Mouse (Mus musculus): ENCODE data around the gene Plekhg5. TPM values are rescaled to one million over a fixed set of nuclear protein-coding genes. Genes with fewer than 3 reads are reported as not detected.

The Plekhg5 gene
- polyA plus RNA-seq, 1 experiment from 2014 or later, result 5.1 TPM

GRCm38 (mm10) chr4:152127884-152128283 is 55.6 kb downstream of the Plekhg5 start:
- H3K4me2 ChIP-seq, result no peak overlapping the region
- WGBS (ENCODE audit: insufficient replicate concordance), result 81% methylated on average over 11 of the region's 11 CpGs
- no peaks in the 10 kb centered on the region for H3K9me3 ChIP-seq (replicated peaks)
- H3K9ac ChIP-seq, result no peak overlapping the region
- H3K4me1 ChIP-seq (replicated peaks), result peaks cover 50% of the 10 kb centered on the region
- peaks cover 100% of the 10 kb centered on the region for H3K27me3 ChIP-seq
- no peak overlapping the region for H3K4me3 ChIP-seq (replicated peaks)
- H3K36me3 ChIP-seq (replicated peaks), result no peaks in the 10 kb centered on the region
- no peak overlapping the region for H3K27ac ChIP-seq (replicated peaks)
- no peak for ATAC-seq (ENCODE audit: insufficient read depth)

GRCm38 (mm10) chr4:152128784-152129183 is 56.5 kb downstream of the Plekhg5 start:
- Histone ChIP-seq H3K36me3 (replicated peaks) (no peaks in the 10 kb centered on the region), H3K27me3 (peaks cover 100% of the 10 kb centered on the region)
- ATAC-seq (ENCODE audit: insufficient read depth), result no peak

DNA sequence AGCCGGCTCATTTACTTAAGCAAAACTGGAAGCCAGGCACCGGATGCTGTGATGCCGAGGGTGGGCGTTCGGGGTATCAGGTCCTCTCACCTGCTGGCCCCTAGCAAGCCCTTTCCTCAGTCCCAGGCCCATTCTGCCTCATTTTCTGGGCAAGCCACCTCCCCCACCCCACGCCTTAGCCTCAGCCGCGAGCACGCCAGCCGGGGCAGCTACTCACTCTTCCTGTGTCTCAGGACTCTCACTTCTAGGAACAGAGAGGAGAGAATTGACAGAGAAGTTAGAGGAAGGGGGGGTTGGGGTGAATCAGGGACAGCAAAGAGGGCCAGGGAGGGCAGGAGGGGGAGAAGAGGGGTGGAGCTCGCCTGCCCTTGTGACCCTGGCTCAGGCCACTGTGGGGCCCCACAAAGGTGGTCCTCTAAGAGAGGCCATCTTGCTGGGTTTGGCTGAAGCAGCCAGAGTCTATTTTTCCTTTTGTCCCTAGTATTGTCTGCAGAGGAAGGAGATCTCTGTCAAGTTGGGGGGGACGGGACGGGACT is 57.2 kb downstream of the Plekhg5 start:
- 0 out of 2 replicates have a peak overlapping the region, but pooled peaks have one; percentile 5 for H3K4me3 ChIP-seq (replicated peaks)
- H3K4me1 ChIP-seq (replicated peaks), result peaks cover 50% of the 10 kb centered on the region
- no peak overlapping the region for H3K9ac ChIP-seq
- H3K27ac ChIP-seq (replicated peaks), result no peak overlapping the region
- H3K27me3 ChIP-seq, result peaks cover 100% of the 10 kb centered on the region
- H3K9me3 ChIP-seq (replicated peaks), result no peaks in the 10 kb centered on the region
- H3K4me2 ChIP-seq, result peak overlapping the region; percentile 15; the same call in 1 of the 2 replicates
- no peak for ATAC-seq (ENCODE audit: insufficient read depth)
- no peaks in the 10 kb centered on the region for H3K36me3 ChIP-seq (replicated peaks)
- WGBS (ENCODE audit: insufficient replicate concordance), result 28% methylated on average over 13 of the region's 13 CpGs

More at GRCm38 (mm10) chr4:152128784-152129183, 56.5 kb downstream of the Plekhg5 start:
- H3K9me3 ChIP-seq (replicated peaks), result no peaks in the 10 kb centered on the region
- no peak overlapping the region for H3K9ac ChIP-seq
- peaks cover 50% of the 10 kb centered on the region for H3K4me1 ChIP-seq (replicated peaks)
- no peak overlapping the region for H3K27ac ChIP-seq (replicated peaks)
- 63% methylated on average over 5 of the region's 5 CpGs for WGBS (ENCODE audit: insufficient replicate concordance)
- peak overlapping the region; percentile 5; the same call in 1 of the 2 replicates for H3K4me3 ChIP-seq (replicated peaks)
- H3K4me2 ChIP-seq, result peak overlapping the region; percentile 15

GRCm38 (mm10) chr4:152130771-152131653 is 58.7 kb downstream of the Plekhg5 start:
- under 1% methylated on average over 83 of the region's 85 CpGs for WGBS (ENCODE audit: insufficient replicate concordance)
- peak overlapping the region; percentile 43 for H3K4me3 ChIP-seq (replicated peaks)
- H3K9me3 ChIP-seq (replicated peaks), result no peaks in the 10 kb centered on the region
- H3K4me1 ChIP-seq (replicated peaks), result peaks cover 42% of the 10 kb centered on the region
- peaks cover 90% of the 10 kb centered on the region for H3K27me3 ChIP-seq
- peak overlapping the region; percentile 62 for H3K4me2 ChIP-seq
- ATAC-seq (ENCODE audit: insufficient read depth), result peak; percentile 60
- H3K27ac ChIP-seq (replicated peaks), result no peak overlapping the region
- H3K9ac ChIP-seq, result no peak overlapping the region
- no peaks in the 10 kb centered on the region for H3K36me3 ChIP-seq (replicated peaks)

DNA sequence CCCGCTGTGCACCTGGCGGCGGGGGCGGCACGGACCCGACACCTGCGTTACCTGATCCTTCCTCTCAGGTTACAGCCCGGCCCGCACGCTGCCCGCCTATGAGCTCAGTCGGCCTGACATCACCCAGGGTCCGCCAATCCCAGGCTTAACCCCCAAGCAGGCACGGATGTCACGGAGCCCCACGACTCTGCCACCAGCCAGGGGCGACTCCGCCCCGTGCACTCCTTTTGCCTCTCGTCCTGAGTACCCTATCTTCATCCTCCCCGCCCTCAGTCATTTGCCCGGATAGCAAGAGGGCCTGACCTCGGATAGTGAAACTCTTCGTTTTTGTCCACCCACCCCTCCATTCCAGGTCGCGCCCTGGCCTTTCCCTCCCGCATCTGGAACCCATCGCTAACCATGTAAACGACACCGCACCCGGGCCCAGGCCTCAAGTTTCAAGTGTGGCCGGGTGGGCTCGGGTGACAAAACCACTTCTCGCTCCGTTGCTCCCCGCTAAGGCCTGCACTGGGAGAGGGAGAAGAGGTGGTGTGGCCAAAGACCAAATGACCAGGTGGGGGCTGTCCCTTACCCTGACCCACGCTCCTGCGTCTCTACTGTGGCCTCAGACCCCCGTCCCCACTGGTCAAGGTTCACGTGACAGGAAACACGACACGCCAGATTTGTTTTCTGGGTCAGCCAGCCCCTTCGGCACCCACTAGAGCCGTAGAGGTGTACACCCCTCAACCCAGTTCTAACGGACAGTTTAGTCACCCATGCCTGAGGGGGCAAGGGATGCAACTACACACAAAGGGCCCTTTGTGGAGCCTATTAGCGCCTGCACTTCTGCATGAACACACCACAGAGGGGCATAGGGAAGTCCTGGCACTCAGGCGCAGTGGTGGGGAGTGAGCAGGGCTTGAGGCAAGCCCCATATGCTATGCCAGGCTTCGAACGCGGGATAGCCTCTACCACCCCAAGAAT is 59.8 kb downstream of the Plekhg5 start:
- H3K36me3 ChIP-seq (replicated peaks), result no peaks in the 10 kb centered on the region
- ATAC-seq (ENCODE audit: insufficient read depth), result no peak

GRCm38 (mm10) chr4:152132772-152133169 is 60.5 kb downstream of the Plekhg5 start:
- WGBS (ENCODE audit: insufficient replicate concordance), result 28% methylated on average over 10 of the region's 10 CpGs
- Histone ChIP-seq H3K9ac (no peak overlapping the region), H3K4me3 (replicated peaks) (no peak overlapping the region), H3K36me3 (replicated peaks) (no peaks in the 10 kb centered on the region), H3K4me1 (replicated peaks) (peaks cover 46% of the 10 kb centered on the region), H3K27me3 (peaks cover 84% of the 10 kb centered on the region), H3K27ac (replicated peaks) (no peak overlapping the region), H3K4me2 (no peak overlapping the region), H3K9me3 (replicated peaks) (no peaks in the 10 kb centered on the region)
- no peak for ATAC-seq (ENCODE audit: insufficient read depth)

More for the DNA sequence above, 59.8 kb downstream of the Plekhg5 start:
- Histone ChIP-seq H3K4me2 (peak overlapping the region; percentile 62), H3K27me3 (peaks cover 88% of the 10 kb centered on the region), H3K9ac (no peak overlapping the region), H3K4me1 (replicated peaks) (peaks cover 46% of the 10 kb centered on the region), H3K4me3 (replicated peaks) (peak overlapping the region; percentile 43), H3K27ac (replicated peaks) (no peak overlapping the region), H3K9me3 (replicated peaks) (no peaks in the 10 kb centered on the region)
- WGBS (ENCODE audit: insufficient replicate concordance), result 7% methylated on average over 50 of the region's 50 CpGs

GRCm38 (mm10) chr4:152133213-152133612 is 60.9 kb downstream of the Plekhg5 start:
- no peaks in the 10 kb centered on the region for H3K9me3 ChIP-seq (replicated peaks)
- no peak overlapping the region for H3K4me3 ChIP-seq (replicated peaks)
- H3K4me1 ChIP-seq (replicated peaks), result peaks cover 48% of the 10 kb centered on the region
- ATAC-seq (ENCODE audit: insufficient read depth), result no peak
- no peaks in the 10 kb centered on the region for H3K36me3 ChIP-seq (replicated peaks)
- 42% methylated on average over 5 of the region's 5 CpGs for WGBS (ENCODE audit: insufficient replicate concordance)
- peaks cover 82% of the 10 kb centered on the region for H3K27me3 ChIP-seq
- H3K9ac ChIP-seq, result no peak overlapping the region
- no peak overlapping the region for H3K4me2 ChIP-seq
- no peak overlapping the region for H3K27ac ChIP-seq (replicated peaks)

DNA sequence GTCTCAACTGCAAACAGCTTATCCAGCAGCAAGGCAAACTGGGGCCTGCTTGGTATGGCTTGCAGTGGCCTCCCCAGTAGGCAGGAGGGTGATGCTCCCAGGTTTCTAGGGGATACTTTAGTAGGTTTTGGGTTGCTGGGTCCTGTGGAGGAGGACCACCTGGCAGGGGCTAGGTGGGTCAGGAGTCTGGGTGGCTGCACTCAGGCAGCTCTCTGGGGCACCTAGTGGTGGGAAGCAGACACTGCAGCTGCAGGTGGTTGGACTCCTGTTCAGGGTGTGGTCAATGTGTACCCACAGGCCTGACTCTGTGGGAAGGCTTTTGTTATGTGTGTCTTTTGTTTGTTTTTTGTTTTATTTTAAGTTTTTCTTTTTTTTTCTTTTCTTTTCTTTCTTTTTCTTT is 62.2 kb downstream of the Plekhg5 start:
- H3K9me3 ChIP-seq (replicated peaks), result no peaks in the 10 kb centered on the region

GRCm38 (mm10) chr4:152135363-152135762 is 63.1 kb downstream of the Plekhg5 start:
- no peaks in the 10 kb centered on the region for H3K36me3 ChIP-seq (replicated peaks)
- no peak overlapping the region for H3K4me2 ChIP-seq
- H3K4me1 ChIP-seq (replicated peaks), result peaks cover 48% of the 10 kb centered on the region
- 74% methylated on average over 12 of the region's 12 CpGs for WGBS (ENCODE audit: insufficient replicate concordance)
- H3K27me3 ChIP-seq, result peaks cover 67% of the 10 kb centered on the region
- no peak for ATAC-seq (ENCODE audit: insufficient read depth)
- H3K9ac ChIP-seq, result no peak overlapping the region
- H3K27ac ChIP-seq (replicated peaks), result no peak overlapping the region
- H3K9me3 ChIP-seq (replicated peaks), result no peaks in the 10 kb centered on the region
- no peak overlapping the region for H3K4me3 ChIP-seq (replicated peaks)

More for the DNA sequence above, 62.2 kb downstream of the Plekhg5 start:
- H3K27me3 ChIP-seq, result peaks cover 71% of the 10 kb centered on the region
- H3K4me2 ChIP-seq, result no peak overlapping the region
- H3K36me3 ChIP-seq (replicated peaks), result no peaks in the 10 kb centered on the region
- no peak overlapping the region for H3K4me3 ChIP-seq (replicated peaks)
- no peak for ATAC-seq (ENCODE audit: insufficient read depth)
- peaks cover 50% of the 10 kb centered on the region for H3K4me1 ChIP-seq (replicated peaks)
- H3K9ac ChIP-seq, result no peak overlapping the region
- H3K27ac ChIP-seq (replicated peaks), result no peak overlapping the region

DNA sequence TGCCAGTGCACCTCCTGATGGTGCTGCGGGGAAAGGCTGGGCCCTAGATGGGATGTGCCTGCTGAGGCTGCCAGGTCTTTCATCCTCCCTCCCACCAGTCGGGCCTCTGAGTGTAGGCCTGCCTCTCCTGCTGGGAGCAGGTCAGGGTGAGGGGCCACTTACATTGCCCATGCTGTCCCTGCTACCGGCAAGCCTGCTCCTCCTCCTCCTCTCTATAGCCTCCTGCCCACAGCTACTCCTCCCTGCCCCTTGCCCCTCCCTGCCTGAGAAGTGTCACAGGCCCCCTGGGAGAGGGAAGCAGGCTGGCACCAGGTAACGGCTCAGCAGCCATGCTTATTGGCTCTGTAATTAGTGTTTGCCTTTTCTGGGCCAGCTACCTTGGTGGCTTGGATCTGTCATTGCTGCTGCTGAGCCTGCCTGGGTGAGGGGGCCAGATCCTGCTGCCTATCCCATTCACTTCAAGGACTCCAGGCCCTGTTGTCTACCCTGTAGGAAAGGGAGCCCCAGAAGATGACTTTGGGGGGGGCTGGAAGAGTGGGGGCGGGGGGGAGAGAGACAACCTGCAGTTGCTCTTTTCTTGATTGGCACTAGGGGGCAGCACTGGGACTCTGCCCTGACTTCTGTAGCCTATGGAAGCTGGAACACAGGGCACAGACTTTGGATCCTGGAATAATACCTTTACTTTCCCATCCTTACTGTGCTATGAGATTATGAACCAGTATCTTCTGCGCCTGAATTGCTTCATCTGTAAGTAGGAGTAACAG is 64.0 kb downstream of the Plekhg5 start:
- Histone ChIP-seq H3K36me3 (replicated peaks) (no peaks in the 10 kb centered on the region), H3K27ac (replicated peaks) (no peak overlapping the region), H3K27me3 (peaks cover 67% of the 10 kb centered on the region), H3K4me2 (no peak overlapping the region), H3K4me3 (replicated peaks) (no peak overlapping the region), H3K4me1 (replicated peaks) (peaks cover 38% of the 10 kb centered on the region), H3K9ac (no peak overlapping the region), H3K9me3 (replicated peaks) (no peaks in the 10 kb centered on the region)
- no peak for ATAC-seq (ENCODE audit: insufficient read depth)
- 42% methylated on average over 6 of the region's 6 CpGs for WGBS (ENCODE audit: insufficient replicate concordance)
